Comparison of ENCODE assay signal across 7 mouse cellular contexts in the genomic region with DNA sequence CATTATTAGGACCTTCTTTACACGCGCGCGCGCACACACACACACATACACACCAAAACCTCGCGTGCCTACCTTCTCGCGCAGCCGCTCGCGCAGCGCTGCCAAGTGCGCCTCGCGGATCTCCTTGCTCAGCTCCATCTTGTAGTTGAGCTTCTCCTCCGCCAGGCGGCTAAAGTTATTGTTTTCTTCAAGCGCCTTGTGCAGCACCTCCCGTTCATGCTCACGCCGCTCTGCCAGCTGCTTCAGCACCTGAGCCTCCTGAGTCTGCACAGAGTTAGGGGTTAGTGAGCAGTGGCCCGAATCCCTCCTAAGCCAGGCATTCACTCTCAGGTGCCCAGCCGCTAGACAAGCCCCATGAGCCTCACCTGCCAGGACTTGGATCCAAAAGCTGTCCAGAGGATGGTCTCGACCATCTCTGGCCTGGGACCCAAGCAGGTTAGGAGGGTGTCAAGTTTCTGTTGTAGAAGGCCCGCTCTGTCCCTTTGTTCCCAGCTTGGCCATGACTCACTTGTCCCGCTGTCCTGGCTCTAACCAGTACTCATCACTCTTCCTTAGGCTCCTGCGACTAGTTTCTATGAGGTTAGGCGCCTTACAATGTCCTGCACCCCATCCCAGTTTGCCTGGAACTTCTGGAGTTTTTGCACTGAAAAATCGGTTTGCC. TPM values are rescaled to one million over a fixed set of nuclear protein-coding genes. Genes with fewer than 3 reads are reported as not detected.
DNase-seq lines count a peak whose midpoint lies in the region; ATAC-seq lines count a peak whose summit lies in the region.

No protein-coding gene starts in this region.

- ATAC-seq in megakaryocyte progenitor cell, adult 5-6 weeks (replicated peaks; ENCODE audit: poor library complexity), result peak; percentile 83

- peak; percentile 43 to 51 for DNase-seq in CD8-positive naive resting alpha-beta T cell, adult 2 months (ENCODE audit: low read depth in 2 of 2, low spot score in 2 of 2)
- peak; percentile 77 for DNase-seq in WW6 (ENCODE audit: low read depth, low spot score)
- DNase-seq in embryo, embryonic 11.5 days (ENCODE audit: low read depth, low spot score), result peak; percentile 44
- peak; percentile 59 for DNase-seq in heart, postnatal 4 days
- peak; percentile 59 for DNase-seq in left cerebral cortex, adult 11 months (ENCODE audit: low spot score)
- peak; percentile 68 for DNase-seq in right cerebral cortex, postnatal 25 days

RNA-seq across cellular contexts. Expression of a gene that starts 7.0 kb away (rescaled TPM):
- under 1 TPM; 0.24 to 0.47 TPM for total RNA-seq in heart, postnatal 4 days (2021)
- total RNA-seq in megakaryocyte progenitor cell, adult 5-6 weeks (2015), result not detected in 2 replicates
- not detected in 2 replicates for total RNA-seq in megakaryocyte progenitor cell, adult 5-6 weeks (2017)

RNA-seq across cellular contexts. Expression of a gene that starts 12.3 kb away (rescaled TPM):
- 10 to 100 TPM; 42.9 to 46.9 TPM for total RNA-seq in heart, postnatal 4 days (2021)
- 53.4 and 78.0 TPM in 2 replicates for total RNA-seq in megakaryocyte progenitor cell, adult 5-6 weeks (2015)
- 41.9 and 53.0 TPM in 2 replicates for total RNA-seq in megakaryocyte progenitor cell, adult 5-6 weeks (2017)

RNA-seq across cellular contexts. Expression of a gene that starts 19.4 kb away (rescaled TPM):
- 10 to 100 TPM; 15.6 to 20.2 TPM for total RNA-seq in heart, postnatal 4 days (2021)
- total RNA-seq in megakaryocyte progenitor cell, adult 5-6 weeks (2015), result 12.5 and 12.6 TPM in 2 replicates
- 13.4 and 13.6 TPM in 2 replicates for total RNA-seq in megakaryocyte progenitor cell, adult 5-6 weeks (2017)

RNA-seq across cellular contexts. Expression of a gene that starts 57.5 kb away (rescaled TPM):
- 10 to 100 TPM; 20.7 to 22.8 TPM for total RNA-seq in heart, postnatal 4 days (2021)
- total RNA-seq in megakaryocyte progenitor cell, adult 5-6 weeks (2015), result 7.0 and 8.2 TPM in 2 replicates
- total RNA-seq in megakaryocyte progenitor cell, adult 5-6 weeks (2017), result 38.2 and 48.2 TPM in 2 replicates

RNA-seq across cellular contexts. Expression of a gene that starts 57.9 kb away (rescaled TPM):
- total RNA-seq in heart, postnatal 4 days (2021), result 10 to 100 TPM; 39.6 to 41.0 TPM
- total RNA-seq in megakaryocyte progenitor cell, adult 5-6 weeks (2015), result 26.8 and 28.6 TPM in 2 replicates
- 62.1 and 70.2 TPM in 2 replicates for total RNA-seq in megakaryocyte progenitor cell, adult 5-6 weeks (2017)

Comparison
In these comparisons a context has a peak if more than half of its experiments do, and no peak if none do; other contexts are left out.
1. Peak in every context shown above with its lines: DNase-seq and ATAC-seq.